Mouse (Mus musculus): ENCODE data around the gene Baiap2l1. TPM values are rescaled to one million over a fixed set of nuclear protein-coding genes. Genes with fewer than 3 reads are reported as not detected.

The Baiap2l1 gene
- polyA plus RNA-seq, 2 experiments, result 7.4 to 9.2 TPM

GRCm38 (mm10) chr5:144231410-144231809 is 126.5 kb downstream of the Baiap2l1 start:
- H3K9ac ChIP-seq (ENCODE audit: low read depth, low read length, severe bottlenecking), result no peak overlapping the region
- no peak overlapping the region for H3K4me2 ChIP-seq (replicated peaks; ENCODE audit: low read depth, low read length, severe bottlenecking)
- H3K4me3 ChIP-seq (replicated peaks; ENCODE audit: low read length), result no peak overlapping the region
- no peak for ATAC-seq (ENCODE audit: low FRiP score, low read depth)
- 82% methylated on average over 1 of the region's 1 CpGs for WGBS
- H3K27ac ChIP-seq (replicated peaks; ENCODE audit: low read depth, low read length), result no peak overlapping the region
- H3K4me1 ChIP-seq (ENCODE audit: control insufficient read depth, insufficient read depth, low read length), result no peaks in the 10 kb centered on the region
- no peak for DNase-seq (ENCODE audit: low spot score)
- no peak for TF ChIP-seq POLR2A (IDR thresholded peaks at IDR 0.05; ENCODE audit: borderline replicate concordance, extremely low read depth, insufficient read depth, insufficient read length)
- H3K27me3 ChIP-seq (ENCODE audit: control insufficient read depth, insufficient read depth, low read length), result no peaks in the 10 kb centered on the region
- H3K36me3 ChIP-seq (ENCODE audit: control insufficient read depth, insufficient read depth, low read length), result no peaks in the 10 kb centered on the region
- no peaks in the 10 kb centered on the region for H3K9me3 ChIP-seq (ENCODE audit: control insufficient read depth, low read length)

GRCm38 (mm10) chr5:144230216-144230615 is 127.7 kb downstream of the Baiap2l1 start:
- H3K4me2 ChIP-seq (replicated peaks; ENCODE audit: low read depth, low read length, severe bottlenecking), result no peak overlapping the region
- ATAC-seq (ENCODE audit: low FRiP score, low read depth) (no peak), DNase-seq (ENCODE audit: low spot score) (no peak)
- H3K36me3 ChIP-seq (ENCODE audit: control insufficient read depth, insufficient read depth, low read length), result no peaks in the 10 kb centered on the region
- WGBS, result 87% methylated on average over 7 of the region's 7 CpGs
- TF ChIP-seq POLR2A (IDR thresholded peaks at IDR 0.05; ENCODE audit: borderline replicate concordance, extremely low read depth, insufficient read depth, insufficient read length), result no peak
- H3K9ac ChIP-seq (ENCODE audit: low read depth, low read length, severe bottlenecking), result no peak overlapping the region
- no peak overlapping the region for H3K27ac ChIP-seq (replicated peaks; ENCODE audit: low read depth, low read length)
- H3K27me3 ChIP-seq (ENCODE audit: control insufficient read depth, insufficient read depth, low read length), result no peaks in the 10 kb centered on the region
- H3K4me3 ChIP-seq (replicated peaks; ENCODE audit: low read length), result no peak overlapping the region
- H3K9me3 ChIP-seq (ENCODE audit: control insufficient read depth, low read length), result no peaks in the 10 kb centered on the region
- H3K4me1 ChIP-seq (ENCODE audit: control insufficient read depth, insufficient read depth, low read length), result no peaks in the 10 kb centered on the region

- ATAC-seq (ENCODE audit: low FRiP score, low read depth), result no peak
These were observed 131.7 kb downstream of the Baiap2l1 start for GRCm38 (mm10) chr5:144226220-144226619.

GRCm38 (mm10) chr5:144223899-144224816 is 133.8 kb downstream of the Baiap2l1 start:
- Histone ChIP-seq H3K9me3 (ENCODE audit: control insufficient read depth, low read length) (no peaks in the 10 kb centered on the region), H3K27me3 (ENCODE audit: control insufficient read depth, insufficient read depth, low read length) (no peaks in the 10 kb centered on the region), H3K27ac (replicated peaks; ENCODE audit: low read depth, low read length) (peak overlapping the region; percentile 58), H3K4me3 (replicated peaks; ENCODE audit: low read length) (peak overlapping the region; percentile 71), H3K9ac (ENCODE audit: low read depth, low read length, severe bottlenecking) (peak overlapping the region; percentile 72), H3K36me3 (ENCODE audit: control insufficient read depth, insufficient read depth, low read length) (no peaks in the 10 kb centered on the region), H3K4me1 (ENCODE audit: control insufficient read depth, insufficient read depth, low read length) (peaks cover 9% of the 10 kb centered on the region), H3K4me2 (replicated peaks; ENCODE audit: low read depth, low read length, severe bottlenecking) (peak overlapping the region; percentile 85)
- WGBS, result 20% methylated on average over 18 of the region's 18 CpGs
- no peak for DNase-seq (ENCODE audit: low spot score)
- ATAC-seq (ENCODE audit: low FRiP score, low read depth), result no peak
- TF ChIP-seq POLR2A (IDR thresholded peaks at IDR 0.05; ENCODE audit: borderline replicate concordance, extremely low read depth, insufficient read depth, insufficient read length), result no peak

More at GRCm38 (mm10) chr5:144226220-144226619, 131.7 kb downstream of the Baiap2l1 start:
- DNase-seq (ENCODE audit: low spot score), result no peak
- no peak overlapping the region for H3K4me2 ChIP-seq (replicated peaks; ENCODE audit: low read depth, low read length, severe bottlenecking)
- peaks cover 9% of the 10 kb centered on the region for H3K4me1 ChIP-seq (ENCODE audit: control insufficient read depth, insufficient read depth, low read length)
- no peak for TF ChIP-seq POLR2A (IDR thresholded peaks at IDR 0.05; ENCODE audit: borderline replicate concordance, extremely low read depth, insufficient read depth, insufficient read length)
- 24% methylated on average over 11 of the region's 11 CpGs for WGBS
- H3K4me3 ChIP-seq (replicated peaks; ENCODE audit: low read length), result no peak overlapping the region
- H3K36me3 ChIP-seq (ENCODE audit: control insufficient read depth, insufficient read depth, low read length), result no peaks in the 10 kb centered on the region
- no peak overlapping the region for H3K27ac ChIP-seq (replicated peaks; ENCODE audit: low read depth, low read length)
- H3K9me3 ChIP-seq (ENCODE audit: control insufficient read depth, low read length), result no peaks in the 10 kb centered on the region
- no peak overlapping the region for H3K9ac ChIP-seq (ENCODE audit: low read depth, low read length, severe bottlenecking)
- no peaks in the 10 kb centered on the region for H3K27me3 ChIP-seq (ENCODE audit: control insufficient read depth, insufficient read depth, low read length)

DNA sequence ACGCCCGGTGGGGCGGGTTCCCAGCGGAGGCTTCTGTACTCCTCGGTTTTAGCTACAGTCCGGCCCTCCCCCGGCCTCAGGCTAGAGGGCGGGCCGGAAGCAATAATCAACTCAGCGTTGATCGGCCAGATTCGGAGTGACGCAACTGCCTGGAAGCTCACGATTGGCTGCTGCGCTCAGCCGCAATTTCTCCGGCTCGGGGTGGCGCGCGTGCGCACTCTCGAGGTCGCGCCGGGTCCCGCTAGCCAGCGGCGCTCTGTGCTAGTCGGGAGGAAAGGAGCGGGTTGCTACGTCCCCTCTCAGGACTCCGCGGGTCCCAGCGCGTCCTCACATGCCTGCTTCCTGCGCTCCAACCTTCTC is 134.4 kb downstream of the Baiap2l1 start, which contains the start of gene Tecpr1:
Tecpr1 (minus strand) TSS at position 113 of the 360 bp plus-strand sequence.
- no peaks in the 10 kb centered on the region for H3K27me3 ChIP-seq (ENCODE audit: control insufficient read depth, insufficient read depth, low read length)
- DNase-seq (ENCODE audit: low spot score), result peak; percentile 96
- H3K9me3 ChIP-seq (ENCODE audit: control insufficient read depth, low read length), result no peaks in the 10 kb centered on the region
- peak; percentile 97 for ATAC-seq (ENCODE audit: low FRiP score, low read depth)
- peak within 1 kb of the TSS; percentile 71 for H3K4me3 ChIP-seq (replicated peaks; ENCODE audit: low read length)
- under 1% methylated on average over 26 of the region's 37 CpGs for WGBS
- TF ChIP-seq POLR2A (IDR thresholded peaks at IDR 0.05; ENCODE audit: borderline replicate concordance, extremely low read depth, insufficient read depth, insufficient read length), result peak; percentile 68; the same call in 1 of the 2 replicates
- H3K4me1 ChIP-seq (ENCODE audit: control insufficient read depth, insufficient read depth, low read length), result peaks cover 9% of the 10 kb centered on the region
- peaks cover under 1% of the 10 kb centered on the region; the same call in 1 of the 2 replicates for H3K36me3 ChIP-seq (ENCODE audit: control insufficient read depth, insufficient read depth, low read length)
- peak within 1 kb of the TSS; percentile 58 for H3K27ac ChIP-seq (replicated peaks; ENCODE audit: low read depth, low read length)
- peak within 1 kb of the TSS; percentile 85 for H3K4me2 ChIP-seq (replicated peaks; ENCODE audit: low read depth, low read length, severe bottlenecking)
- H3K9ac ChIP-seq (ENCODE audit: low read depth, low read length, severe bottlenecking), result peak within 1 kb of the TSS; percentile 72

Data from limb, embryonic 14.5 days (tissue).